Mouse (Mus musculus): ENCODE measurements around the gene Filip1.

Gene Filip1

GRCm38 (mm10) chr9:79893841-79894612 lies 118.6 kb downstream of the Filip1 start:
- no peak for DNase-seq

DNA sequence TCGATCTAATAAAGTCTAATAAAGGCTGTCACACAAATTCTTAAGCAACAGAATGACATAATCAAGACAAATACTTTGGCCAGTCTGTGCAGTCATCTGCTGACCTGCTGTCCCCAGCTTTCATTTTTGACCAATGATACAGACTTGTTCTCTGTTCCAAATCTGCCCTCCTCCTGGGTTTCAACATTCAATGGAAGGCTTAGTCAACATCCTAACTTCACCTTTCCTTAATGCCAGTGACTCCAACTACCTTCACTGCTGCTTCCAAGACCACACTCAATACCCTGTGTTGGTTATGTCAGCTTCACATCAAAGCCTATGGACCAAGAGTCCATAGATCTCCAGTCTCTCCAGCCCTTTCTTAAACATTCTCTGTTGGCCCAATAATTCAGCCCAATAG lies 120.5 kb downstream of the Filip1 start:
- DNase-seq, result no peak

GRCm38 (mm10) chr9:79890488-79890887 lies 122.2 kb downstream of the Filip1 start:
- DNase-seq, result no peak

- DNase-seq, result no peak
Observed at GRCm38 (mm10) chr9:79889132-79889531, 123.5 kb downstream of the Filip1 start.

- DNase-seq, result no peak
Observed at GRCm38 (mm10) chr9:79885244-79886210, 127.1 kb downstream of the Filip1 start.

- no peak for DNase-seq
Observed at GRCm38 (mm10) chr9:79883139-79883538, 129.5 kb downstream of the Filip1 start.

DNA sequence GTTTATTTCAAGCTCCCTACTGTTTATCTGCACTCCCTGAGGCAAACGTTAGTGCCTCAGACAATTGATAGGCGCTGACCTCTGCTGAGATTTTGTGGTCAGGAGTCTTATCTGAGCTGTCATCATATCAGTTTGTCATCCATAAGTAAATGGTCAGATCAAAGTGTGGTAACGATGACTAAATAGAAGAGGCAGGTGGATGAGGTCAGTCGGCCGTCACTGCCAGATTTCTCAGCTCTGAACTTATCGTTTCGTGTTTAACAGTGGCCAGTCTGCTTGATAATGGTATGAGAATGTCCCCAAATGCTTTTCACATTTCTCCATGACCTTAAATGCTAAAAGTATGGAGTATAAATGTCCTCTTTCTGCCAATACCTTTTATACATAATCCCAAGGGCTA lies 132.6 kb downstream of the Filip1 start:
- no peak for DNase-seq

- no peak for DNase-seq
Observed at GRCm38 (mm10) chr9:79875522-79876131, 137.0 kb downstream of the Filip1 start.

DNA sequence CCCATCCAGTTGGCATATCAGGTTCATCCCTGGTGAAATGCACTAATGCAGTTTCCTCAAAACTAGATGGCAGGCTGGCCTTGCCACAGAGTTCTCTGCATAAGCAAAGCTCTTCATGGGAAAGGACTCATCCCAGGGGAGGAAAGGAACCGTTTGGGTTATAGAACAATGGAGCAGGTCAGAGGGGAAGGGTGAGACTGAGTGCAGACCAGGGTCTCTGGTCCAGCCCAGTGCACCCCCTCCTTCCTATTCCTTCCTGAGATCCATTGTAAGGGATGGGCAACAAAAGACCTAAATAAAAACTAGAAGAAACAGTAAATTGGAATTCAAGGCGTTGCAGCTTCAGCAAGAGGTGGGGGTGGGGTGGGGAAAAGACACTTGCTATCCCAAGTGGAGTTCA lies 140.1 kb downstream of the Filip1 start:
- DNase-seq, result no peak

DNA sequence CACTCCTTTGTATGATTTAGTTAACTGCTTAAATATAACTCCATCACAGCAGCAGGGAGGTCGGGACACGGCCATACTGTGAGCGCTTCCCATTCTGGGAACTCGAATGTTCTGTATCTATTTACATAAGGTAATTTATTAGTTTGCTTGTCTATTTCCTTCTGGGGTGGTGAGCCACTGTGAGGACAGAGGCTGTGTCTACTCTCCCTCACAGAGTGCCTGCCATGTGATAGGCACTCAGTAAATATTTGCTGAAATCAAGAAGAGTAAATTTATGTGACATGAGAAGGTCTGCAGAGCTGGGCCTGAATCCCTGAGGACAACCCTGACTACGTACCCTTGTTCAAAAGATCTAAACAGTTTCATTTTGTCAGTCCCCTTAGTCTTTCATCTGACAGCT lies 143.1 kb downstream of the Filip1 start:
- DNase-seq, result no peak

- no peak for DNase-seq
Observed at GRCm38 (mm10) chr9:79865998-79866397, 146.7 kb downstream of the Filip1 start.

DNA sequence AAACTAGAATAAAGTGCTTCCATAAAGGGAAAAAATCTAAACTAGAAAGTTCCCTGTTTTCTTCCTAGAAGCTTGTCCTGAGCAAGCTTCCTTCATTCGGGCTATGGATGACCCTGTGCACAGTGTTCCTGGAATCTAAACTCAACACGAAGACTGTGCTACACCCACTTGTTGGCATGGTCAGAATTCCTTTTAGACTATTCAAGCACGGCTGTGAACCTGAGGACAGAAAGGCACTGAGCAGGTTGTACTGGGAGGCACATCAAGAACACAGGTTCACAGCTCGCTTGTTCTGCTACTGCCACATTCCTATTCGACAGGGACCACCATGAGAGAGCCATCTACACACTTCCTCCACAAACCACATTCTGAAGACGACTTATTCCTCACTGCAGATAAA lies 150.1 kb downstream of the Filip1 start:
- no peak for DNase-seq

DNA sequence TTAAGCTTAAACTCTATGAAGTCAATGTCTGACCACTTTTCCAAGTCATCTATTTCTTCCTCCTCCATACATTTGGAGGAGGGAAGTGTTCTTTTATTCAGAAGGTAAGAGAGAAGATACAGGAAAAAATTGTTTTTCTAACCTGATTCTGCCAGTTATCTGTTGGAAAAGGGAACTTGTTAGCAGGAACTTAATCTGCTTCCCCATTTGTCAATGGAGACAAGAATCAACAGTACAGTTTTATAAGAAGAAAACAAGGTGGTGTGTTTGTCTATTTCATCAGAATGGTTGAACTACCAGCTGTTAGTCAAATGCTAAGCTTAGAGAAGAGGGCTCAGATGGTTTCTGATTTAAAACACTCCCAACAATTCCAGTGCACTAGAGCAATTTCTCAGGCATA lies 165.6 kb downstream of the Filip1 start:
- DNase-seq, result no peak

DNA sequence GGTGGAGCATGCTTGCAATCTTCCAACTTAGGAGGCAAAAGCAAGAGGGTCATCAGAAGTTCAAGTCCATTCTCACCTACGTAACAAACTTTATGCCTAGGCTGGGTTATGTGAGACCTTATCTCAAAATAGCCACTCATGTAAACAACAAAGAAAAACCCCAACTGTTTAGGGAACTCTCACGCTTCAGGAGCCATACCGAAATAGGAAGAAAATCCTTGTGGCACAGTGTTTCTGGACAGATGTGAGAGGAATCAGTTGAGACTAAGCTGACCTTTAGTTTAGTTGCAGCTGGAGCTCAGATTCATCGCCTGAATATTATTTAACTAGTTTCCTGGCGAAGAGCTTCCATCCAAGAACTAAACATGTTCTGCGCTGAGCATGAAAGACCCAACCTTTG lies 170.0 kb downstream of the Filip1 start:
- DNase-seq, result no peak

GRCm38 (mm10) chr9:79842028-79842427 lies 170.6 kb downstream of the Filip1 start:
- no peak for DNase-seq

DNA sequence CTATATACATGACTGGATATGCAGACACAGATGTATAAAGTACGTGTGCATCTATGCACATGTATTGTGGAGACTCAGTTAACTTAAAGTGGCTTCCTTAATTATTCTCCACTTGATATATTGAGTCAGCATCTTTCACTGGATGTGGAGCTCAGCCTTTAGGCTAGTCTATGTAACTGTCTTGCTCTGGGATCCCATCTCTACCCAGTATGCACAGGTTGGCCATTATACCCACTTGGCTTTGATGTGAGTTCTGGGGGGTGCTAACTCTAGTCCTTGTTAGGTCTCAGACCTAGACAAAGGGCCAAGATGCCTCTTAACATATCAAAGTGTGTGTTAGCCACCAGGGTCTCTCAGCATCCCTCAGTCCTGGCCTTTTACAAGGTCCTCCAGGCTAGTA lies 181.4 kb downstream of the Filip1 start:
- no peak for DNase-seq

DNA sequence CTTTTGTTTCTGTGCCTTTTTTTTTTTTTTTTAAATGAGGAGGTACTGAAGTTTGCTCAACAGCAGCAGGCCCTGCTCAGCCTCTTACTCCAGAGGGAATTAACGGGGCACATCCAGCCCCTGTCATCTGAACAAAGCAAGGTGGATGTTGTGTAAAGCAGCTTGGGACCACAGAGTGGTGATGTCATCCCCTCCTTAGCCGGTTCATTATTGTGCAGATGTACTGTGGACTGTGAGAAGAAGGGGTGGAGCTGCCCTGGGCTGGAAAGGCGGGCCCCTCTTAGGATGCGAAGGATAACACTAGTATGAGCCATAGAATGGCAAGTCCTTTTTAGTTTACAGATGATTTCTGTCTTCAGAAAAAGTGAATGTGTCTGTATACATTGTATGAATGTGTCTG lies 181.8 kb downstream of the Filip1 start:
- DNase-seq, result no peak

GRCm38 (mm10) chr9:79829842-79830800 lies 182.5 kb downstream of the Filip1 start:
- no peak for DNase-seq

GRCm38 (mm10) chr9:79827072-79827471 lies 185.6 kb downstream of the Filip1 start:
- no peak for DNase-seq

DNA sequence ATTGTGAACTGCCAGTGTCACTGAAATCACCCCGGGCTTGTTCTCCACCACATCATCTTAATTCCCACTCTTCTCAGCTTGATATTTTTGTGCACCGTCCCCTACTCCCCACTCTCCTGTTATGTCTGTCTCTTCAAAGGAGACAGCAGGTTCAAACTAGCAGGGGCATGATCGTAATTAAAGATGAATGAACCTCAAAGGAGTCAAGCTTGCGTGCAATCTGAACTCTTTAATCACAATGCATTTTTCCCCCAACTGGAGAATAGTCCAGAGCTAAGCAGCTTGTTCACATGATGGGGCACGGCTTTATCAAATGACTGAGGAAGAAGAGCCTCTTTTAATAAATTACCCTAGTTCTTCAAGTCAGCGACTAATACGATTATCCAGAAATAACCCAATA lies 187.1 kb downstream of the Filip1 start:
- DNase-seq, result no peak

DNA sequence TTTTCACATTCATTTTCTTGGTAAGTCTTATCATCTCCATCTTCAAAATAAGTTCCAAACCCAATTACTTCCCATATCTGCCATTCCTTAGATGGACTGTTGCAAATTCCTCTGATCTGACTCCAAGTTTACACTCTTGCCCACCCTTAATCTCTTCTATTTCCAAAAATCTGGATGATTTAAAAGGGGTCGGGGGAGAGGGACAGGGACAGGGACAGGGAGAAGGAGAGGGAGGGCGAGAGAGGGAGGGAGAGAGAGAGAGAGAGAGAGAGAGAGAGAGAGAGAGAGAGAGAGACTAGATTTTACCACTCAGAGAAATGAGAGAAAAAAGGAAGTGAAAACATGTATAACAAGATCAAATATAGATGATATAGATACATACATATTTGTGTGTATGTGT lies 188.8 kb downstream of the Filip1 start:
- DNase-seq, result no peak

DNA sequence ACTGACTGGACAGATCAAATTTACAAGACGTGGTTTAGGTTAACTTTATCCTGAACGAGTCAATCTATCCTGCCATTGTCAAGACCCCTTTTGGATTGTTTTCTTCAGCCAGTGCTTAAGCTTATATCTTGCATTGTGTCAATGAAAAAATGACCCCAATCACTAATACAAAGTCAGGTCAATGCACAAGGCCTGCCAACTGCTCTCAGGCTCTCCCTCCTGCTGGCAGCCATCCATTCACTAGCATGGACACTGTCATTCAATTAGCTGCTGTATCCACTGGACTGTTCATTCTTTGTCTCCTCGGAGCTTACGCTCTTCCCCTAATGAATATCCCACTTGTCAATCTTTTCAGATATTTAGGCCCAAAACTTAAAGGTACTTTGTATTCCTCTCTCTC lies 189.2 kb downstream of the Filip1 start:
- DNase-seq, result no peak

Data from cerebellum, adult 11 months (tissue).